Mouse (Mus musculus): ENCODE data around the gene Iqcf5.
"Not testable (repeated sequence)": the region's sequence is repeated elsewhere in the genome, so short reads cannot be mapped to it uniquely, and the experiment has no call there.

DNA sequence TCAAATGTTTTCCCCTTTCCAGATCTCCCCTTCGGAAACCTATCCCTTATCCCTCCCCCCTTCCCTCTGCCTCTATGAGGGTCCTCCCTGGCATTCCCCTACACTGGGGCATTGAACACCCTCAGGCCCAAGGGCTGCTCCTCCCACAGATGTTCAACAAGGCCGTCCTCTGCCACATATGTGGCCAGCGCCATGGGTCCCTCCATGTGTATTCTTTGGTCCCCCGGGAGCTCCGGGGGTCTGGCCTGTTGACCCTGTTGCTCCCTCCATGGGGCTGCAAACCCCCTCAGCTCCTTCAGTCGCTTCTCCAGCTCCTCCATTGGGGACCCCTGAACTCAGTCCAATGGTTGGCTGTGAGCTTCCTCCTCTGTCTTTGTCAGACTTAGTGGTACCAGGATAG is 26.8 kb upstream of the Iqcf5 start:
- not testable (repeated sequence) for TF ChIP-seq CTCF (IDR thresholded peaks at IDR 0.05; ENCODE audit: borderline replicate concordance, extremely low read depth, insufficient read depth, insufficient read length); POLR2A (IDR thresholded peaks at IDR 0.05; ENCODE audit: borderline replicate concordance, extremely low read depth, insufficient read depth, insufficient read length, poor library complexity, severe bottlenecking)
